ENCODE assay signal across 8 mouse cellular contexts in genomic region chr3:89090694-89091655, GRCm38 (mm10). TPM values are rescaled to one million over a fixed set of nuclear protein-coding genes. Genes with fewer than 3 reads are reported as not detected.
DNase-seq lines count a peak whose midpoint lies in the region; ATAC-seq and TF ChIP-seq lines count a peak whose summit lies in the region.

No protein-coding gene starts in this region.

- DNase-seq in ES-E14 (ENCODE audit: low read depth, low spot score): peak; percentile 71
- DNase-seq in cerebellum, adult 11 months: peak; percentile 84
- peak; percentile 85 to 88 for DNase-seq in heart, postnatal 10 days
- DNase-seq in large intestine, adult 2 months (ENCODE audit: low read depth, low spot score): peak; percentile 47
- peak; percentile 82 to 87 for DNase-seq in lung, adult 18-20 months
- peak; percentile 69 to 74 for DNase-seq in thymus, adult 18-20 months

- H3K4me1 ChIP-seq in ES-E14 (ENCODE audit: control insufficient read depth in 2 of 2, insufficient read depth in 2 of 2, low read length in 2 of 2, poor library complexity in 1 of 2): peaks cover 3 to 34% of the 10 kb centered on the region in 2 experiments; a peak in 2 of 4 replicates
- H3K4me1 ChIP-seq in forebrain, embryonic 13.5 days: peaks cover 52% of the 10 kb centered on the region
- peaks cover 41% of the 10 kb centered on the region for H3K4me1 ChIP-seq in olfactory bulb, adult 2 months (ENCODE audit: control insufficient read depth, insufficient read depth, low read length)

- no peak overlapping the region for H3K27ac ChIP-seq in ES-E14 (ENCODE audit: insufficient read depth, low read depth, low read length, poor library complexity, severe bottlenecking)
- H3K27ac ChIP-seq in forebrain, embryonic 13.5 days: peak overlapping the region; percentile 54; the same call in 1 of the 2 replicates
- H3K27ac ChIP-seq in olfactory bulb, adult 2 months (ENCODE audit: insufficient read depth, low read depth, low read length): peak overlapping the region; percentile 49; the same call in 1 of the 2 replicates

- peaks cover 28% of the 10 kb centered on the region for H3K27me3 ChIP-seq in forebrain, embryonic 13.5 days

- H3K9ac ChIP-seq in ES-E14 (ENCODE audit: insufficient read depth, low read depth, low read length, poor library complexity, severe bottlenecking): peak overlapping the region; percentile 47
- peak overlapping the region; percentile 85 for H3K9ac ChIP-seq in forebrain, embryonic 13.5 days

- ATAC-seq in forebrain, embryonic 13.5 days: peak; percentile 57

- TF ChIP-seq CTCF in olfactory bulb, adult 2 months (IDR thresholded peaks at IDR 0.05; ENCODE audit: insufficient read depth, low read depth, low read length): peak; percentile 86

- intact Hi-C loops in heart, postnatal 10 days (cut with DNase I): loop anchor here (1.0 to 5.0 kb wide), 2 partner anchors 66 to 125 kb away; no protein-coding TSS in a partner anchor

- H3K36me3 ChIP-seq in ES-E14 (ENCODE audit: control insufficient read depth, insufficient read depth, low read length, poor library complexity, severe bottlenecking): peaks cover 20% of the 10 kb centered on the region; the same call in 1 of the 2 replicates
- H3K36me3 ChIP-seq in forebrain, embryonic 13.5 days (ENCODE audit: poor library complexity, severe bottlenecking): peaks cover 49% of the 10 kb centered on the region

- peak; percentile 5; the same call in 1 of the 2 replicates for TF ChIP-seq POLR2A in olfactory bulb, adult 2 months (IDR thresholded peaks at IDR 0.05; ENCODE audit: insufficient read depth, low read depth, low read length)

- in situ Hi-C loops in ES-E14 (cut with MboI; ENCODE audit: low sequenced_read_pairs in 2 of 2, unreplicated experiment in 2 of 2): no loop called here

- under 1% methylated on average over 71 of the region's 74 CpGs for WGBS in forebrain, embryonic 13.5 days
- WGBS in large intestine, adult 2 months: under 1% methylated on average over 74 of the region's 74 CpGs
- under 1% methylated on average over 71 of the region's 74 CpGs for WGBS in olfactory bulb, adult 2 months

- H3K4me3 ChIP-seq in ES-E14 (ENCODE audit: insufficient read depth in 1 of 2, low read depth in 1 of 2, low read length in 2 of 2, poor library complexity in 1 of 2, severe bottlenecking in 1 of 2): peak overlapping the region; percentile 78 to 82
- H3K4me3 ChIP-seq in forebrain, embryonic 13.5 days: peak overlapping the region; percentile 61
- peak overlapping the region; percentile 75 for H3K4me3 ChIP-seq in olfactory bulb, adult 2 months (ENCODE audit: insufficient read depth, low read depth, low read length)

- H3K4me2 ChIP-seq in forebrain, embryonic 13.5 days: peak overlapping the region; percentile 93

- H3K9me3 ChIP-seq in ES-E14 (ENCODE audit: control insufficient read depth, insufficient read depth, low read depth, low read length): no peaks in the 10 kb centered on the region
- H3K9me3 ChIP-seq in forebrain, embryonic 13.5 days (replicated peaks): no peaks in the 10 kb centered on the region

TF ChIP-seq in ES-E14, 5 proteins besides CTCF, POLR2A, EP300 and RAD21:
- TF ChIP-seq ZC3H11A (IDR thresholded peaks at IDR 0.05; ENCODE audit: borderline replicate concordance, low read depth, low read length) (no peak), CHD2 (IDR thresholded peaks at IDR 0.05; ENCODE audit: low read depth, low read length) (no peak), MAFK (IDR thresholded peaks at IDR 0.05; ENCODE audit: insufficient read depth, low read depth, low read length) (no peak), ZNF384 (IDR thresholded peaks at IDR 0.05; ENCODE audit: low read depth, low read length) (no peak), HCFC1 (IDR thresholded peaks at IDR 0.05; ENCODE audit: borderline replicate concordance, insufficient read depth, low read length) (no peak)
TF ChIP-seq in ES-E14: peak in this region for 0.

RNA-seq across cellular contexts. Expression of gene Rusc1, which starts 2.1 kb away (rescaled TPM):
- 13.3 and 14.6 TPM in 2 replicates for total RNA-seq in ES-E14 (2012; rRNA removed)
- 38.4 and 40.5 TPM in 2 replicates for polyA plus RNA-seq in forebrain, embryonic 13.5 days (2015; fragmentation: Nextera tagmentation; extraction: Ambion mirVana)
- total RNA-seq in heart, postnatal 10 days (2021): 10 to 100 TPM; 12.6 to 15.0 TPM
- polyA plus RNA-seq in large intestine, adult 2 months (2012; rRNA removed): 43.8 and 48.1 TPM in 2 replicates
- not detected in 2 replicates for polyA plus RNA-seq in olfactory bulb, adult 2 months (2012; ENCODE audit: insufficient read depth, insufficient read length, low replicate concordance, missing spikeins)

RNA-seq across cellular contexts. Expression of gene Gm43738, which starts 9.9 kb away (rescaled TPM):
- total RNA-seq in ES-E14 (2012; rRNA removed): 0.26 TPM in 1 of 2 replicates, not detected in the other
- polyA plus RNA-seq in forebrain, embryonic 13.5 days (2015; fragmentation: Nextera tagmentation; extraction: Ambion mirVana): not detected in 2 replicates
- not detected for total RNA-seq in heart, postnatal 10 days (2021)
- polyA plus RNA-seq in large intestine, adult 2 months (2012; rRNA removed): not detected in 2 replicates
- polyA plus RNA-seq in olfactory bulb, adult 2 months (2012; ENCODE audit: insufficient read depth, insufficient read length, low replicate concordance, missing spikeins): not detected in 2 replicates

RNA-seq across cellular contexts. Expression of gene Fdps, which starts 10.8 kb away (rescaled TPM):
- total RNA-seq in ES-E14 (2012; rRNA removed): 181 and 184 TPM in 2 replicates
- 315 and 326 TPM in 2 replicates for polyA plus RNA-seq in forebrain, embryonic 13.5 days (2015; fragmentation: Nextera tagmentation; extraction: Ambion mirVana)
- total RNA-seq in heart, postnatal 10 days (2021): 10 to 100 TPM; 26.2 to 28.3 TPM
- 160 and 206 TPM in 2 replicates for polyA plus RNA-seq in large intestine, adult 2 months (2012; rRNA removed)
- not detected in 2 replicates for polyA plus RNA-seq in olfactory bulb, adult 2 months (2012; ENCODE audit: insufficient read depth, insufficient read length, low replicate concordance, missing spikeins)

RNA-seq across cellular contexts. Expression of gene Pklr, which starts 45.0 kb away (rescaled TPM):
- total RNA-seq in ES-E14 (2012; rRNA removed): 0.85 and 0.90 TPM in 2 replicates
- polyA plus RNA-seq in forebrain, embryonic 13.5 days (2015; fragmentation: Nextera tagmentation; extraction: Ambion mirVana): 0.09 and 0.26 TPM in 2 replicates
- not detected for total RNA-seq in heart, postnatal 10 days (2021)
- polyA plus RNA-seq in large intestine, adult 2 months (2012; rRNA removed): 181 and 448 TPM in 2 replicates
- polyA plus RNA-seq in olfactory bulb, adult 2 months (2012; ENCODE audit: insufficient read depth, insufficient read length, low replicate concordance, missing spikeins): not detected in 2 replicates
